Mouse (Mus musculus): ENCODE results near the gene 2810004N23Rik.
"Not testable (repeated sequence)": the region's sequence is repeated elsewhere in the genome, so short reads cannot be mapped to it uniquely, and the experiment has no call there.

DNA sequence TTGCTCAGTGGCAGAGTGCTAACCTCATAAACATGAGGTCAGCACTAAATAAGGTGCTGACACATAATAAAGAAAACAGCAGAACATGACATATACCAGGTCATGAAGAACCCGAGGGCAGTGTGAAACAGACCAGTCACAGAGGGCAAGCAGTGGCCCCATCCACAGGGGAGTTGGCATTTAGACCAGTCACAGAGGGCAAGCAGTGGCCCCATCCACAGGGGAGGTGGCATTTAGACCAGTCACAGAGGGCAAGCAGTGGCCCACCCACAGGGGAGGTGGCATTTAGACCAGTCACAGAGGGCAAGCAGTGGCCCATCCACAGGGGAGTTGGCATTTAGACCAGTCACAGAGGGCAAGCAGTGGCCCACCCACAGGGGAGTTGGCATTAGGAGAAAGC lies 20.0 kb downstream of the 2810004N23Rik start:
- not testable (repeated sequence) for TF ChIP-seq CTCF, EP300 (IDR thresholded peaks at IDR 0.05)

All from lung, postnatal 0 days (tissue).